Mouse (Mus musculus) stomach, postnatal 0 days (tissue): ENCODE data around the gene Foxk1. TPM values are rescaled to one million over a fixed set of nuclear protein-coding genes. Genes with fewer than 3 reads are reported as not detected.

ENCODE experiments used
- ATAC-seq: fragments of 200-750 bp; cut with Nextera tagmentation; 2 replicates; pipeline ENCODE4 v1.8.0; 2017; ENCODE audit not compliant: low FRiP score, low TSS enrichment
- DNase-seq: peaks from one replicate; pipeline ENCODE4 v3.0.0-alpha.2; 2016; ENCODE audit warnings: low spot score
- H3K27ac ChIP-seq: fragments of 300-500 bp; sonication (generic); replicated peaks from 2 replicates; pipeline ENCODE4 v1.5.1; 2014; ENCODE audit warnings: mild to moderate bottlenecking, control low read depth
- H3K27me3 ChIP-seq: fragments of 300-500 bp; sonication (generic); 2 replicates; pipeline ENCODE4 v1.6.1; 2014; ENCODE audit warnings: low read length; ENCODE audit not compliant: control insufficient read depth, insufficient read depth
- H3K36me3 ChIP-seq: fragments of 300-500 bp; sonication (generic); 2 replicates; pipeline ENCODE4 v1.6.1; 2014; ENCODE audit warnings: low read length, mixed read lengths; ENCODE audit not compliant: control insufficient read depth, insufficient read depth
- H3K4me1 ChIP-seq: fragments of 300-500 bp; sonication (generic); replicated peaks from 2 replicates; pipeline ENCODE4 v1.6.1; 2014; ENCODE audit warnings: antibody characterized with exemption; ENCODE audit not compliant: control insufficient read depth, insufficient read depth
- H3K4me2 ChIP-seq: fragments of 300-500 bp; sonication (generic); replicated peaks from 2 replicates; pipeline ENCODE4 v1.6.1; 2014; ENCODE audit warnings: low read depth, mild to moderate bottlenecking, control low read depth, moderate library complexity
- H3K4me3 ChIP-seq: fragments of 300-500 bp; sonication (generic); 2 replicates; pipeline ENCODE4 v1.5.1; 2014; ENCODE audit warnings: low read depth, low read length, control low read depth
- H3K9ac ChIP-seq: fragments of 300-500 bp; sonication (generic); 2 replicates; pipeline ENCODE4 v1.6.1; 2014; ENCODE audit warnings: mild to moderate bottlenecking, low read length, control low read depth, mixed read lengths
- H3K9me3 ChIP-seq: fragments of 300-500 bp; sonication (generic); 2 replicates; pipeline ENCODE4 v1.6.1; 2016; ENCODE audit warnings: low read length; ENCODE audit not compliant: control insufficient read depth
- CTCF ChIP-seq: IDR thresholded peaks from 2 replicates; pipeline ENCODE4 v1.5.1; 2016; ENCODE audit warnings: antibody characterized with exemption, low read depth, mild to moderate bottlenecking, moderate library complexity
- EP300 ChIP-seq: optimal IDR thresholded peaks from 2 replicates; pipeline ENCODE3; 2016; ENCODE audit warnings: antibody characterized with exemption
- WGBS: fragments of 180-500 bp; shearing (Covaris S2); extraction: QIAGEN DNeasy Blood & Tissue Kit; methylation state at CpG from one replicate; pipeline ENCODE4 v1.1.7; 2014; 5-methylcytosine and 5-hydroxymethylcytosine counted together
- polyA plus RNA-seq: library from polyadenylated mRNA; unstranded; fragments of >200 nt; fragmentation: Nextera tagmentation; extraction: Ambion mirVana; gene quantifications from 2 replicates; pipeline ENCODE4 v1.2.1, GENCODE M21; 2015

The Foxk1 gene
- polyA plus RNA-seq, 1 experiment from 2014 or later: 3.5 TPM

DNA sequence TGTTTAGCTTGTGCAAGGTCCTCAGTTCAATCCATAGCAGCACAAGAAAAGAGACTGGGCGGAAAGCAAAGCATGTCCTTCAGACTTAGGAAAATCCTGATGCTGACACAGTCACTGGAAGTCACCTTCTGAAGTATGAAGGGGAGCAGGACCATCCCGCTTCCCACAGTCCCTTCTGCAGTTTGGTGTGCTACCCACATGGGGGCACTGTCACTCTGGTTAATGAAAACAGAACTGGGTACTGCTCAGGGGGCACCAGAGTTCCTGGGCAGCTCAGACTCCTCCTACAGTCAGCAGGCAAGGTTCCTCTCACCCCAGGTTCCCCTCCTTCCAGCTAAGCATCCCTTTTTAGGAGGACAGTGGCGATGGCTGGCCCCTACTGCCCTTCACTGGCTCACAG, 97.7 kb downstream of the Foxk1 start:
- TF ChIP-seq EP300 (no peak), CTCF (peak; percentile 76)

DNA sequence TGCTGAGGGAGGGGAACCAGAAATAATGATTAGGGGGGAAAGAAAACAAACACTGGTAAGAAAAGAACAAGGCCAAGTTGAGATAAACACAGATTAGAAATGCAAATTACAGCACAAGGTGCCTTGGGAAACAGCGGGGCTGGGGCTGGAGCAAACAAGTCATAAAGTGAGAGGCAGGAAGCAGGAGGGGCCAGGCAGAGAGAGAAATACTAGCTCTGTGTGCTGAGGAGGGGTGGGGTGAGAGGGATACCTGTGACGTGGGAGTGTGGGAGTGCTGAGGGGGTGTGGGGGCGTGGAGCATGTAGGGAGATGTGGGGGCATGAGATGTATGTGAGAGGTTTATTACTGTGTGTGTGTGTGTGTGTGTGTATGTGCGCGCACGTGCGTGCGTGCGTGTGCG, 99.6 kb downstream of the Foxk1 start:
- no peaks in the 10 kb centered on the region for H3K27me3 ChIP-seq
- no peak overlapping the region for H3K9ac ChIP-seq
- WGBS: 69% methylated on average over 10 of the region's 10 CpGs
- H3K4me3 ChIP-seq: no peak overlapping the region
- DNase-seq: peak; percentile 53
- peak; percentile 21; the same call in 1 of the 2 replicates for ATAC-seq
- no peaks in the 10 kb centered on the region for H3K4me1 ChIP-seq
- H3K27ac ChIP-seq: no peak overlapping the region
- H3K4me2 ChIP-seq: no peak overlapping the region
- H3K9me3 ChIP-seq: no peaks in the 10 kb centered on the region
- TF ChIP-seq EP300: no peak
- no peak for TF ChIP-seq CTCF
- H3K36me3 ChIP-seq: no peaks in the 10 kb centered on the region

More for the DNA sequence above, 97.7 kb downstream of the Foxk1 start:
- H3K27ac ChIP-seq: no peak overlapping the region
- no peak for ATAC-seq
- no peaks in the 10 kb centered on the region for H3K36me3 ChIP-seq
- no peak overlapping the region for H3K9ac ChIP-seq
- no peak for DNase-seq
- no peaks in the 10 kb centered on the region for H3K27me3 ChIP-seq
- no peak overlapping the region for H3K4me3 ChIP-seq
- no peaks in the 10 kb centered on the region for H3K9me3 ChIP-seq
- H3K4me1 ChIP-seq: no peaks in the 10 kb centered on the region
- 51% methylated on average over 3 of the region's 3 CpGs for WGBS
- no peak overlapping the region for H3K4me2 ChIP-seq

DNA sequence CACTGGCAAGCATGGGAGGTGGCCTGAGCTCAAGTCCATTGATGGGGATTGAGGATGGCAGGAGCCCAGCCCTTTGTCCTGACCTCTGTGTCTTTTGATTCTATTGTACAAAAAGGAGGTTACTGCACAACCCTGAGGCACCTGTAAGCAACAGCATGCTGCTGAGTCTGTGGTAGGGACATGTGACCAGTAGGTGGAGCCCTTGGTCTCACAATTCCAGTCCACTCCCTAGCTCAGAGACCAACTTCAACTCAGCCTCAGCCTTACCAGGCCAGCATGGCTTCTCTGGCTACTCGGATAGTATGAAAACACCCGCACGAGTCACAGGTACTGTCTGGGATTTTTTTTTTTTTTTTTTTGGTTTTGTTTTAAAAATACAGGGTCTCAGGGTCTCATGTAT, 101.1 kb downstream of the Foxk1 start:
- WGBS: 11% methylated on average over 3 of the region's 3 CpGs
- peak; percentile 86 for ATAC-seq
- TF ChIP-seq CTCF (peak; percentile 90), EP300 (no peak)
- H3K4me1 ChIP-seq: no peaks in the 10 kb centered on the region
- no peak overlapping the region for H3K4me3 ChIP-seq
- H3K9me3 ChIP-seq: no peaks in the 10 kb centered on the region
- H3K9ac ChIP-seq: no peak overlapping the region
- H3K36me3 ChIP-seq: no peaks in the 10 kb centered on the region
- DNase-seq: peak; percentile 86
- no peak overlapping the region for H3K27ac ChIP-seq
- no peak overlapping the region for H3K4me2 ChIP-seq
- no peaks in the 10 kb centered on the region for H3K27me3 ChIP-seq

DNA sequence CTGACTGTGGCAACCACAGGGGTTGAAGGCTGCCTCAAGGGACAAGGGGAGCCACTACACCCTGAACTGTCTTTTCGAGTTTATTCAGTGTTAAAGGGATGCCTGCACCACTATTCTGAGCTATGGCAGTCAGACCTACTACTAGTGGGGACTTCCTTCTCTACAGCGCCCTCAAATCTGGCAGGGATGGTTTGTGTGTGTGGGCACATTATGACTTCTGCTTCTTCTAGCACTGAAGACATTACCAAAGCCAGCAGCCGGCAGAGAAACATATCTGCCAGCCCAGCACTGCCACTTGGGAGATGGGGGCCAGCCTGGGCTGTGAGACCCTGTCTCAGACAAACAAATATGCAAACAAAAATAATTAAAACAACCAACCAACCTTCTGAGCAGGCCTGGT, 102.9 kb downstream of the Foxk1 start:
- no peak for TF ChIP-seq CTCF
- no peak for TF ChIP-seq EP300

DNA sequence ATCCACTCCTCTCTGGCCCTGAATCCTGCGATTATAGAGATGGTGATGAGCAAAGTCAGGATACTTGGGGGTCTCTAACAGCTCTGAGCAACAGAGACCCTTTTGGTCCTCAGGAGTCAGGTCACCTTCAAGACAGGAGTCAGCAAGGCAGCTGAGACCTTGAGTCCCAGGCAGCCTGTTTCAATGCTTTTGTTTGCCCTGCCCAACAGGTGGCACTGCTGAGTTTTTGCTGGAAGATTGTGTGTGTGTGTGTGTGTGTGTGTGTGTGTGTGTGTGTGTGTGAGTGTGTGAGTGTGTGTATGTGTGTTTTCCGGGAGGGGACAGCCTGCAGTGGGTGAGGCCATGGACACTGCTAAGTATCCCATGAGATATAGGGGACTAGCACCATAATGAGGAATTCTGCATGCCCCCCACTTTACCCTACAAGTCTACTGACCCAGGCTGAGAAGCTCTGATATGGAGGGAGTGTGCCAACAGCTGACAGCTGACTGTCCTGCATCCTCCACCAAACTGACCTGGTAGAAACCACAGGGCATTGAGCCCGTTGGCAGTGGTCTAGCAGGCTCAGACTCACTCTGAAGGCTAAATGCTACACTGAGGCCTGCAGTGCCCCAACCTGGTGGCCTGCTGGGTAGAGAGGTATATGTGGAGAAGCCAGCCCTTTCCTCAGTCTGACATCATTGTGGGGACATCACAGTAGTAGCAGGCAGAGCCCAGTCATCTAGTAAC, 104.6 kb downstream of the Foxk1 start:
- WGBS: 64% methylated on average over 3 of the region's 3 CpGs
- no peak overlapping the region for H3K27ac ChIP-seq
- H3K9ac ChIP-seq: no peak overlapping the region
- H3K4me3 ChIP-seq: no peak overlapping the region
- H3K9me3 ChIP-seq: no peaks in the 10 kb centered on the region
- H3K4me2 ChIP-seq: no peak overlapping the region
- no peaks in the 10 kb centered on the region for H3K27me3 ChIP-seq
- no peaks in the 10 kb centered on the region for H3K36me3 ChIP-seq
- TF ChIP-seq EP300 (no peak), CTCF (peak; percentile 66)
- H3K4me1 ChIP-seq: peaks cover 2% of the 10 kb centered on the region; the same call in 1 of the 2 replicates
- ATAC-seq (no peak), DNase-seq (peak; percentile 29)

More for the DNA sequence above, 102.9 kb downstream of the Foxk1 start:
- no peak overlapping the region for H3K27ac ChIP-seq
- no peak overlapping the region for H3K9ac ChIP-seq
- no peak overlapping the region for H3K4me2 ChIP-seq
- no peaks in the 10 kb centered on the region for H3K9me3 ChIP-seq
- H3K4me1 ChIP-seq: no peaks in the 10 kb centered on the region
- H3K36me3 ChIP-seq: no peaks in the 10 kb centered on the region
- WGBS: 83% methylated on average over 3 of the region's 3 CpGs
- no peak overlapping the region for H3K4me3 ChIP-seq
- ATAC-seq (no peak), DNase-seq (no peak)
- no peaks in the 10 kb centered on the region for H3K27me3 ChIP-seq
